Mouse (Mus musculus) ovary, adult 10 weeks (tissue): Measurements from ENCODE around the gene Gon7. TPM values are rescaled to one million over a fixed set of nuclear protein-coding genes. Genes with fewer than 3 reads are reported as not detected.

ENCODE experiments used
- polyA plus RNA-seq: library from polyadenylated mRNA; stranded (reverse); fragments of 350-450 nt; fragmentation: Illumina TruSeq; extraction: RNeasy Lipid Tissue Mini Kit (QIAGEN cat#74804); gene quantifications from one replicate; pipeline ENCODE4 v1.2.3, GENCODE M21; 2014

Gon7 gene
- polyA plus RNA-seq = 12.3 TPM

GRCm38 (mm10) chr12:102757689-102758402 lies at the start of gene Gon7, which contains the start of the genes Gm28051 and Ubr7:
Gene Gon7, minus strand, starts transcription at chr12:102757803.
Gene Gm28051, minus strand, starts transcription at chr12:102757765.
Gene Ubr7, plus strand, starts transcription at chr12:102757967.

GRCm38 (mm10) chr12:102758403-102758756 lies 777 bp upstream of the Gon7 start, which contains the start of gene Gm20604:
Gene Gm20604, minus strand, starts transcription at chr12:102758672.

GRCm38 (mm10) chr12:102743589-102744574 lies 13.7 kb downstream of the Gon7 start, which contains the start of the genes Moap1 and Tmem251:
Gene Moap1, minus strand, starts transcription at chr12:102743661.
Gene Tmem251, plus strand, starts transcription at chr12:102743762.

GRCm38 (mm10) chr12:102704457-102705198 lies 53.0 kb downstream of the Gon7 start, which contains the start of gene Itpk1:
Gene Itpk1, minus strand, starts transcription at chr12:102704930.

Other genes with a start within 250 kb of the Gon7 start
- not detected for gene Chga, start 202.8 kb downstream of the Gon7 start, polyA plus RNA-seq
- 0.48 TPM for gene Itpk1, start 52.9 kb downstream of the Gon7 start, polyA plus RNA-seq
- 3.9 TPM for gene Moap1, start 14.1 kb downstream of the Gon7 start, polyA plus RNA-seq
- gene Tmem251, start 14.0 kb downstream of the Gon7 start, polyA plus RNA-seq = 11.0 TPM
- gene Gm28051, start within 50 bp of the Gon7 start, polyA plus RNA-seq = not detected
- gene Ubr7, start 164 bp upstream of the Gon7 start, polyA plus RNA-seq = 42.5 TPM
- 15.9 TPM for gene Gm20604, start 869 bp upstream of the Gon7 start, polyA plus RNA-seq
- 94.6 TPM for gene Btbd7, start 120.7 kb upstream of the Gon7 start, polyA plus RNA-seq
- gene Cox8c, start 141.5 kb upstream of the Gon7 start, polyA plus RNA-seq = not detected
- gene Unc79, start 191.1 kb upstream of the Gon7 start, polyA plus RNA-seq = 0.20 TPM